In genomic region chr9:121479453-121479852, GRCm38 (mm10) we compare ENCODE assay signal across 8 mouse cellular contexts. TPM values are rescaled to one million over a fixed set of nuclear protein-coding genes. Genes with fewer than 3 reads are reported as not detected.
DNase-seq lines count a peak whose midpoint lies in the region; ATAC-seq lines count a peak whose summit lies in the region.

No protein-coding gene starts in this region.

- peak; percentile 60 for DNase-seq in kidney, adult 18-20 months
- DNase-seq in adrenal gland, adult 8-10 months: peak; percentile 26
- peak; percentile 85 for DNase-seq in embryonic facial prominence, embryonic 11.5 days (ENCODE audit: low spot score)
- peak; percentile 70 to 85 for DNase-seq in layer of hippocampus, postnatal 14 days (ENCODE audit: low spot score in 2 of 2)
- peak; percentile 88 for DNase-seq in mesoderm, embryonic 11.5 days (ENCODE audit: low read depth, low spot score)
- DNase-seq in spleen, postnatal 4 days (ENCODE audit: low spot score in 2 of 2): peak; percentile 36 to 71

- H3K9me3 ChIP-seq in kidney, embryonic 15.5 days (replicated peaks): no peaks in the 10 kb centered on the region
- H3K9me3 ChIP-seq in embryonic facial prominence, embryonic 11.5 days (replicated peaks; ENCODE audit: control insufficient read depth, low read length): no peaks in the 10 kb centered on the region

- no peak overlapping the region for H3K27ac ChIP-seq in kidney, embryonic 15.5 days
- H3K27ac ChIP-seq in embryonic facial prominence, embryonic 11.5 days (replicated peaks; ENCODE audit: low read depth, low read length): no peak overlapping the region

- peaks cover 4% of the 10 kb centered on the region; the same call in 1 of the 2 replicates for H3K4me1 ChIP-seq in kidney, embryonic 15.5 days
- no peaks in the 10 kb centered on the region for H3K4me1 ChIP-seq in embryonic facial prominence, embryonic 11.5 days (ENCODE audit: control insufficient read depth, insufficient read depth, low read length)

- no peaks in the 10 kb centered on the region for H3K27me3 ChIP-seq in kidney, embryonic 15.5 days
- no peaks in the 10 kb centered on the region for H3K27me3 ChIP-seq in embryonic facial prominence, embryonic 11.5 days (ENCODE audit: control insufficient read depth, insufficient read depth, low read length)

- H3K36me3 ChIP-seq in kidney, embryonic 15.5 days: no peaks in the 10 kb centered on the region
- H3K36me3 ChIP-seq in embryonic facial prominence, embryonic 11.5 days (replicated peaks; ENCODE audit: control insufficient read depth, insufficient read depth, low read depth, low read length): no peaks in the 10 kb centered on the region

- ATAC-seq in kidney, embryonic 15.5 days (replicated peaks; ENCODE audit: low FRiP score): no peak; the same call in 1 of the 2 replicates
- 0 out of 2 replicates have a peak, but pooled peaks have one; percentile 29 for ATAC-seq in embryonic facial prominence, embryonic 11.5 days (replicated peaks; ENCODE audit: insufficient number of reproducible peaks, low FRiP score, low TSS enrichment, low read depth)
- peak; percentile 58 to 80; a peak in 3 of 4 replicates for ATAC-seq in hematopoietic stem cell, adult 5-6 weeks (replicated peaks in 1 of 2; ENCODE audit: insufficient read depth in 1 of 2, low FRiP score in 2 of 2, low TSS enrichment in 1 of 2, low read depth in 1 of 2, poor library complexity in 2 of 2, severe bottlenecking in 2 of 2)

- 32% methylated on average over 5 of the region's 5 CpGs for WGBS in kidney, embryonic 15.5 days
- WGBS in embryonic facial prominence, embryonic 11.5 days: 35% methylated on average over 5 of the region's 5 CpGs

- H3K9ac ChIP-seq in kidney, embryonic 15.5 days: no peak overlapping the region
- no peak overlapping the region for H3K9ac ChIP-seq in embryonic facial prominence, embryonic 11.5 days (replicated peaks; ENCODE audit: low read length)

- H3K4me2 ChIP-seq in kidney, embryonic 15.5 days: no peak overlapping the region
- H3K4me2 ChIP-seq in embryonic facial prominence, embryonic 11.5 days (ENCODE audit: low read depth, low read length): no peak overlapping the region

- H3K4me3 ChIP-seq in kidney, embryonic 15.5 days (replicated peaks): no peak overlapping the region
- H3K4me3 ChIP-seq in embryonic facial prominence, embryonic 11.5 days (ENCODE audit: low read depth, low read length): no peak overlapping the region

RNA-seq across cellular contexts. Expression of gene Cck, which starts 16.0 kb away (rescaled TPM):
- 3.6 and 4.0 TPM in 2 replicates for polyA plus RNA-seq in kidney, embryonic 15.5 days (2015; fragmentation: Nextera tagmentation; extraction: Ambion mirVana)
- 1 to 10 TPM in 3 of 4 experiments, under 1 TPM in 1; 0.74 to 4.8 (median 1.4) TPM for total RNA-seq in adrenal gland, adult 8-10 months (2022)
- 0.65 and 1.7 TPM in 2 replicates for polyA plus RNA-seq in embryonic facial prominence, embryonic 11.5 days (2014; fragmentation: Nextera tagmentation; extraction: Ambion mirVana)
- not detected in 2 replicates for total RNA-seq in hematopoietic stem cell, adult 5-6 weeks (2017)
- 100 to 1,000 TPM; 541 to 561 TPM for total RNA-seq in layer of hippocampus, postnatal 14 days (2021)

Comparison
In these comparisons a context has a peak if more than half of its experiments do, and no peak if none do; other contexts are left out.
1. DNase-seq: peak in every context shown above with its lines; median percentile 88 in mesoderm, embryonic 11.5 days; 85 in embryonic facial prominence, embryonic 11.5 days; 78 in layer of hippocampus, postnatal 14 days; 60 in kidney, adult 18-20 months; 54 in spleen, postnatal 4 days; 26 in adrenal gland, adult 8-10 months.
2. RNA of gene Cck, which starts 16.0 kb away (total RNA-seq): 541 to 561 TPM in layer of hippocampus, postnatal 14 days; 0.74 to 4.8 TPM in adrenal gland, adult 8-10 months and not detected in hematopoietic stem cell, adult 5-6 weeks; every median in the first group is over 10 times any median in the second.